Mouse (Mus musculus) hindbrain, embryonic 11.5 days (tissue): ENCODE results near the gene Setd5. TPM values are rescaled to one million over a fixed set of nuclear protein-coding genes. Genes with fewer than 3 reads are reported as not detected.

ENCODE experiments used
- ATAC-seq: fragments of 200-750 bp; cut with Nextera tagmentation; 2 replicates; pipeline ENCODE4 v1.8.0; 2017; ENCODE audit warnings: mild to moderate bottlenecking, moderate TSS enrichment, moderate library complexity; ENCODE audit not compliant: low FRiP score
- DNase-seq: peaks from one replicate; pipeline ENCODE4 v3.0.0-alpha.2; 2015; ENCODE audit warnings: low spot score
- H3K27ac ChIP-seq: fragments of 300-500 bp; sonication (generic); 2 replicates; pipeline ENCODE4 v1.5.1; 2014; ENCODE audit warnings: mild to moderate bottlenecking, low read depth, low read length
- H3K27me3 ChIP-seq: fragments of 300-500 bp; sonication (generic); 2 replicates; pipeline ENCODE4 v1.6.1; 2014; ENCODE audit warnings: mild to moderate bottlenecking, low read length, moderate library complexity, mixed read lengths; ENCODE audit not compliant: control insufficient read depth, insufficient read depth
- H3K36me3 ChIP-seq: fragments of 300-500 bp; sonication (generic); 2 replicates; pipeline ENCODE4 v1.6.1; 2014; ENCODE audit warnings: mild to moderate bottlenecking, low read length, moderate library complexity, mixed read lengths; ENCODE audit not compliant: control insufficient read depth, insufficient read depth
- H3K4me1 ChIP-seq: fragments of 300-500 bp; sonication (generic); replicated peaks from 2 replicates; pipeline ENCODE4 v1.6.1; 2014; ENCODE audit warnings: low read length, mixed read lengths; ENCODE audit not compliant: control insufficient read depth, insufficient read depth
- H3K4me2 ChIP-seq: fragments of 300-500 bp; sonication (generic); replicated peaks from 2 replicates; pipeline ENCODE4 v1.6.1; 2014; ENCODE audit warnings: mild to moderate bottlenecking, low read depth, low read length
- H3K4me3 ChIP-seq: fragments of 300-500 bp; sonication (generic); 2 replicates; pipeline ENCODE4 v1.5.1; 2014; ENCODE audit warnings: low read depth, low read length
- H3K9ac ChIP-seq: fragments of 300-500 bp; sonication (generic); 2 replicates; pipeline ENCODE4 v1.6.1; 2014; ENCODE audit warnings: low read depth, low read length
- H3K9me3 ChIP-seq: fragments of 300-500 bp; sonication (generic); 2 replicates; pipeline ENCODE4 v1.6.1; 2016; ENCODE audit warnings: low read length; ENCODE audit not compliant: control insufficient read depth
- WGBS: fragments of 180-500 bp; shearing (Covaris S2); extraction: QIAGEN DNeasy Blood & Tissue Kit; methylation state at CpG from one replicate; pipeline ENCODE4 v1.1.7; 2014; 5-methylcytosine and 5-hydroxymethylcytosine counted together
- polyA plus RNA-seq: library from polyadenylated mRNA; unstranded; fragments of >200 nt; fragmentation: Nextera tagmentation; extraction: Ambion mirVana; gene quantifications from 2 replicates; pipeline ENCODE4 v1.2.1, GENCODE M21; 2014

Setd5 gene
- polyA plus RNA-seq, 1 experiment from 2014 or later, result 91.1 TPM

DNA sequence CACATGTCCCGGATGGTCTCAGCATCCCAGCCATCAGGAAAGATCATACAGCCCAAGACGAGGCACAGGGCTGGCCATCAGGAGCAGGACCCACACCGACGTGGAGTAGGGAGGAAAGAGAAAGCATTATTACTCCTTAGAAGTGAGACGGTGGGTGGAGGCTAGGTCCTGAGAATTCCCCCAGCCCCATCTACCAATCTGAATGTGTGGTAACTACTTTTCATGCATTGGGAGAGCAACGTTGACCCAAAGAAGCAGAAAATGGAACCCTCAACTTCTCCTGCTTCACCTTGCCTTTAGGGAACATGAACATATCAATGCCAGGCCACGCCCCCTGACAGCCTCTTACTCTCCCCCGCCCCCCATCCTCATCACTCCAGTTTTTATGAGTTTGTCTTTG is 99.4 kb downstream of the Setd5 start:
- H3K27me3 ChIP-seq, result no peaks in the 10 kb centered on the region
- H3K9ac ChIP-seq, result no peak overlapping the region
- H3K36me3 ChIP-seq, result no peaks in the 10 kb centered on the region
- peaks cover 4% of the 10 kb centered on the region for H3K4me1 ChIP-seq
- no peak overlapping the region for H3K27ac ChIP-seq
- ATAC-seq, result no peak
- no peaks in the 10 kb centered on the region for H3K9me3 ChIP-seq
- H3K4me2 ChIP-seq, result no peak overlapping the region
- H3K4me3 ChIP-seq, result no peak overlapping the region
- no peak for DNase-seq
- 87% methylated on average over 8 of the region's 8 CpGs for WGBS

DNA sequence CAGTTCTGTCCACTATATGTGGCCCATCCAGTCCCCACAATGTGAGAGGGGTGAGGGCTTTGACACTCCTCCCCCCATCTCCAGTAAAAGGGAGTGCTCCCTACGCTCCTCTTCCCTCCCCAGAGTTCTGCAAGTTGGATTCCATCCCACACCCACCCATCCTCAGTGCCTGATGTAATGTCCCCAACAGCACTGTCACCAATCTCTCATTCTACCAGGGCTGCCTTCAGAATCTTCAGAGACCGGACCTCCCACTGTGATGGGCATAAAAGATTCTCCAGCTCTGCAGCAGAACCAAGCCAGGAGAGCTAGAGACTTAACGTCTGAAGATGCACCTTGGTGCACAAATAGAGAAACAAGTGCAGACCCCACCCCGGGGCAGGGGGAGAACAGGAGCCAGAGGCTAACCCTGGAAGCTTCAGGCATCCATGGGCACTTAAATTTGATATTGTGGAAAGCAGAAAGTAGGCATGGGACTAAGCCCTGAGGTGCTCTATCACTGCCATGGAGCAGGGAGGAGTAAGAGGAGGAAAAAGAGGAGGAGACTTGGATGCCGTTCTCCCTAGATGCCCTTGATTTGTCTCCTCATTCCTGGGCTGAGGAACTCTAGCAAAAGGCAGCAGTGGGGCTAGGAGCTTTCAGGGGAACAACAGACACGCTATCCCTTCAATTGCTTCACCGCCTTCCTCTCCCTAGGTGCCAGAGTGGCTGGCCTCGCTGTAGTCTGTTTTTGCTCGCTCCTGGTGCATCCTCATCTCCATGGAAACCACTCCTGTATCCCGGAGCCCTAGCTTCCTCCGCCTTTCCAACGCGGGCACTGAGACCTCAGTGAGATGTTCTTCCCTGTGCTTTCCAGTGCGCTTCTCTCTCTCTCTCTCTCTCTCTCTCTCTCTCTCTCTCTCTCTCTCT is 101.4 kb downstream of the Setd5 start:
- peak; percentile 89 for ATAC-seq
- H3K9ac ChIP-seq, result no peak overlapping the region
- H3K36me3 ChIP-seq, result no peaks in the 10 kb centered on the region
- no peaks in the 10 kb centered on the region for H3K27me3 ChIP-seq
- H3K4me1 ChIP-seq, result peaks cover 4% of the 10 kb centered on the region
- WGBS, result 23% methylated on average over 13 of the region's 14 CpGs
- no peak overlapping the region; the same call in 1 of the 2 replicates for H3K4me2 ChIP-seq
- no peaks in the 10 kb centered on the region for H3K9me3 ChIP-seq
- DNase-seq, result peak; percentile 54
- H3K4me3 ChIP-seq, result no peak overlapping the region
- H3K27ac ChIP-seq, result no peak overlapping the region

GRCm38 (mm10) chr6:113179195-113179733 is 102.1 kb downstream of the Setd5 start:
- WGBS, result 40% methylated on average over 4 of the region's 4 CpGs
- H3K9ac ChIP-seq, result no peak overlapping the region
- H3K27ac ChIP-seq, result no peak overlapping the region; the same call in 1 of the 2 replicates
- H3K4me2 ChIP-seq, result no peak overlapping the region; the same call in 1 of the 2 replicates
- peak; percentile 68 for ATAC-seq
- H3K4me3 ChIP-seq, result no peak overlapping the region
- H3K9me3 ChIP-seq, result no peaks in the 10 kb centered on the region
- peaks cover 4% of the 10 kb centered on the region for H3K4me1 ChIP-seq
- no peaks in the 10 kb centered on the region for H3K27me3 ChIP-seq
- peak; percentile 42 for DNase-seq
- H3K36me3 ChIP-seq, result no peaks in the 10 kb centered on the region

GRCm38 (mm10) chr6:113184163-113184562 is 107.0 kb downstream of the Setd5 start:
- Histone ChIP-seq H3K27ac (no peak overlapping the region), H3K4me2 (no peak overlapping the region), H3K27me3 (no peaks in the 10 kb centered on the region), H3K4me1 (peaks cover 4% of the 10 kb centered on the region; the same call in 1 of the 2 replicates), H3K36me3 (no peaks in the 10 kb centered on the region), H3K9me3 (no peaks in the 10 kb centered on the region), H3K9ac (no peak overlapping the region), H3K4me3 (no peak overlapping the region)
- ATAC-seq, result no peak
- no peak for DNase-seq
- 75% methylated on average over 9 of the region's 9 CpGs for WGBS

GRCm38 (mm10) chr6:113184866-113185525 is 107.8 kb downstream of the Setd5 start:
- no peak for DNase-seq
- Histone ChIP-seq H3K4me3 (no peak overlapping the region), H3K9me3 (no peaks in the 10 kb centered on the region), H3K27ac (no peak overlapping the region), H3K4me1 (no peaks in the 10 kb centered on the region), H3K27me3 (no peaks in the 10 kb centered on the region), H3K4me2 (no peak overlapping the region), H3K36me3 (no peaks in the 10 kb centered on the region), H3K9ac (no peak overlapping the region)
- 84% methylated on average over 21 of the region's 21 CpGs for WGBS
- no peak for ATAC-seq

- peak overlapping the region; percentile 97 for H3K4me2 ChIP-seq
- DNase-seq (peak; percentile 59), ATAC-seq (peak; percentile 76)
- H3K27me3 ChIP-seq, result peaks cover 4% of the 10 kb centered on the region; the same call in 1 of the 2 replicates
- 2% methylated on average over 44 of the region's 46 CpGs for WGBS
- peak overlapping the region; percentile 88 for H3K9ac ChIP-seq
- peaks cover 5% of the 10 kb centered on the region; the same call in 1 of the 2 replicates for H3K4me1 ChIP-seq
- no peaks in the 10 kb centered on the region for H3K36me3 ChIP-seq
- peak overlapping the region; percentile 61 for H3K4me3 ChIP-seq
- no peak overlapping the region; the same call in 1 of the 2 replicates for H3K27ac ChIP-seq
- no peaks in the 10 kb centered on the region for H3K9me3 ChIP-seq
Measured at GRCm38 (mm10) chr6:113193765-113194460, 116.7 kb downstream of the Setd5 start.

DNA sequence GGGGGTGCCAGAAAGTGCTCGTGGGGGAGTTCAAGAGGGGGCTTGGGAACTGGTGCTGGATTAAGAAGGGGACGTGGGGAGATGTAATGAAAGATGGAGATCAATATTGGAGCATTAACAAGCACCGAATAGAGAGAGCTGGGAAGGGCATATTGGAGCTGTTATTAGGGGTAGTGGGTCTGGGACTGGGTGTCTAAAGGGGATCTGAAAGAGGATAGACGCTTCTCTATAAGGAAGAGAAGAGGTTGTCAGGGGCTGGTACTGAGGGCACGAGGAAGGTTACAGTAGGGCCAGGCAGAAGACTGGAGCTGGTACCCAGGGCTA is 117.3 kb downstream of the Setd5 start:
- Histone ChIP-seq H3K4me2 (peak overlapping the region; percentile 97), H3K4me1 (peaks cover 5% of the 10 kb centered on the region; the same call in 1 of the 2 replicates), H3K9me3 (no peaks in the 10 kb centered on the region), H3K27me3 (peaks cover 4% of the 10 kb centered on the region; the same call in 1 of the 2 replicates), H3K4me3 (peak overlapping the region; percentile 61), H3K9ac (peak overlapping the region; percentile 88), H3K36me3 (no peaks in the 10 kb centered on the region), H3K27ac (0 out of 2 replicates have a peak overlapping the region, but pooled peaks have one; percentile 63)
- ATAC-seq (no peak; the same call in 1 of the 2 replicates), DNase-seq (peak; percentile 29)
- 3% methylated on average over 5 of the region's 5 CpGs for WGBS
